Mouse (Mus musculus) liver, postnatal 0 days (tissue): ENCODE results near the gene Csnk1g2.

Experiments used
- CTCF ChIP-seq: sonication (generic); IDR thresholded peaks from 2 replicates; pipeline ENCODE4 v1.5.1; 2016; ENCODE audit warnings: antibody characterized with exemption, low read depth
- EP300 ChIP-seq: IDR thresholded peaks from 2 replicates; pipeline ENCODE4 v1.6.1; 2016; ENCODE audit warnings: antibody characterized with exemption, low read depth, mild to moderate bottlenecking

GRCm38 (mm10) chr10:80658841-80659202, 36.2 kb downstream of the Csnk1g2 start:
- TF ChIP-seq CTCF (no peak), EP300 (no peak)
